Mouse (Mus musculus): Measurements from ENCODE around the gene Gpr45. TPM values are rescaled to one million over a fixed set of nuclear protein-coding genes. Genes with fewer than 3 reads are reported as not detected.

Gene Gpr45
- polyA plus RNA-seq, 1 experiment from 2014 or later: 27.9 TPM

Small RNAs within 50 kb of the gene (microRNA-seq; reads per million reads assigned to microRNA genes)
- gene Gm24001: not detected

Other genes starting within 250 kb of the Gpr45 start
- 45.4 and 48.0 TPM in 2 replicates for gene Mrps9, start 101.6 kb upstream of the Gpr45 start, polyA plus RNA-seq (2014; fragmentation: Nextera tagmentation; extraction: Ambion mirVana)
- gene Tgfbrap1, start 145.8 kb downstream of the Gpr45 start, polyA plus RNA-seq (2014; fragmentation: Nextera tagmentation; extraction: Ambion mirVana): 12.9 and 16.3 TPM in 2 replicates
- 50.4 and 54.4 TPM in 2 replicates for gene AI597479, start 145.8 kb downstream of the Gpr45 start, polyA plus RNA-seq (2014; fragmentation: Nextera tagmentation; extraction: Ambion mirVana)
- 11.9 and 16.3 TPM in 2 replicates for gene Fhl2, start 244.1 kb downstream of the Gpr45 start, polyA plus RNA-seq (2014; fragmentation: Nextera tagmentation; extraction: Ambion mirVana)